Mouse (Mus musculus): ENCODE measurements at regions not wholly inside any gene's neighbourhood (a gene's known extent, or its start where the extent isn't known, plus 50 kb on each side); places are given as distances from the start of the nearest gene placed in this dataset.
"Not testable (repeated sequence)": the region's sequence is repeated elsewhere in the genome, so short reads cannot be mapped to it uniquely, and the experiment has no call there.

GRCm38 (mm10) chr6:70517932-70518331 is 274.1 kb downstream of the Rpia start:
- no peaks in the 10 kb centered on the region for H3K27me3 ChIP-seq (ENCODE audit: control insufficient read depth, insufficient read depth, low read length)
- H3K9me3 ChIP-seq (ENCODE audit: control insufficient read depth, low read depth, low read length) = no peaks in the 10 kb centered on the region
- ATAC-seq (ENCODE audit: insufficient number of reproducible peaks, insufficient read depth, low FRiP score, low read depth) = no peak
- no peaks in the 10 kb centered on the region for H3K4me1 ChIP-seq (ENCODE audit: control insufficient read depth, insufficient read depth, low read length)
- no peak overlapping the region for H3K4me3 ChIP-seq (ENCODE audit: low read depth, low read length)
- no peak overlapping the region for H3K4me2 ChIP-seq (replicated peaks; ENCODE audit: low read depth, low read length)
- H3K9ac ChIP-seq (replicated peaks; ENCODE audit: low read depth, low read length) = no peak overlapping the region
- no peak overlapping the region for H3K27ac ChIP-seq (ENCODE audit: low read length)
- no peaks in the 10 kb centered on the region for H3K36me3 ChIP-seq (ENCODE audit: control insufficient read depth, insufficient read depth, low read length)

DNA sequence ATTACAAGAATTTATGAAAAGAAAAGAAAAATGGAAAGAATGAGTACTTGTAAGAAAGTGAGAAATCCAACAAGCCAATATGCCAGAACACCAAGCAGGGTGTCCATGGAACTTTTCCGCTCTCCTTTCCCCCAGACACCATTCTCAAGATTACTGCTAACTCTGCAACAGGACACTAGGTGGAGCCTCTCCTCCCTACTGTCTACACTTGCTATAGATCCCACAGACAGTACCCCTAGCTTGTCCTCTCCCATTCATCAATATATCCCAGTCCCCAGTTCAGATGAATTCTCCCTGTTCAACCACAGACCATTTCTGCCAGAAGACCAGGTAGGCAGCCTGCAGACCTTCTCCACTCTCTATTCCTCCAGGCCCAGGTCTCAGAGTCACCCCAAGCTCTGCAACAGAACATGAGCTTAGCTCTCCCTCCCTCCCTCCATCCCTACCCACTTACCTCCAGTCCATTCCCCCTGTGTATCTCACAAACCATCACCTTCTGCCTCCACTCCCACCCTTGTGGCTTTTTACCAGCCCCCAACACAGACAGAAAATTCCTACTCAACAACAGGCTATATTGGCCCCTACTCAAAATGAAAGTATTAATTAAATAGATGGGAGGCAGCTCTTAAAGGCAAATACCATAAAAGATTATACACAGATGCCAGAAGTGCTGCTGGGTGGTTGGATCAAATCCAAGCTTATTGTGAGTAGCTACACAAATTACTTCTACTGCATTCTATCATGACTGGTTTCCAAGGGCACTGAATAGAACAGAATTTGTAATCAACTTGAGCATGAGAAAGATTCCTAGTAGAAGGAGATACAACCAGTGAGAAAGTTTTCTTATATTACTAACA is 323.2 kb downstream of the Rpia start:
- Histone ChIP-seq H3K27me3 (ENCODE audit: control insufficient read depth, insufficient read depth, low read length) (no peaks in the 10 kb centered on the region), H3K9ac (replicated peaks; ENCODE audit: low read depth, low read length) (no peak overlapping the region), H3K36me3 (ENCODE audit: control insufficient read depth, insufficient read depth, low read length) (no peaks in the 10 kb centered on the region), H3K9me3 (ENCODE audit: control insufficient read depth, low read depth, low read length) (no peaks in the 10 kb centered on the region), H3K4me3 (ENCODE audit: low read depth, low read length) (no peak overlapping the region), H3K4me1 (ENCODE audit: control insufficient read depth, insufficient read depth, low read length) (no peaks in the 10 kb centered on the region), H3K27ac (ENCODE audit: low read length) (no peak overlapping the region), H3K4me2 (replicated peaks; ENCODE audit: low read depth, low read length) (no peak overlapping the region)
- 74% methylated on average over 1 of the region's 1 CpGs for WGBS
- no peak for ATAC-seq (ENCODE audit: insufficient number of reproducible peaks, insufficient read depth, low FRiP score, low read depth)

- 92% methylated on average over 3 of the region's 3 CpGs for WGBS
- Histone ChIP-seq H3K27me3 (ENCODE audit: control insufficient read depth, insufficient read depth, low read length) (no peaks in the 10 kb centered on the region), H3K4me2 (replicated peaks; ENCODE audit: low read depth, low read length) (no peak overlapping the region), H3K27ac (ENCODE audit: low read length) (no peak overlapping the region), H3K9ac (replicated peaks; ENCODE audit: low read depth, low read length) (no peak overlapping the region), H3K9me3 (ENCODE audit: control insufficient read depth, low read depth, low read length) (no peaks in the 10 kb centered on the region), H3K4me1 (ENCODE audit: control insufficient read depth, insufficient read depth, low read length) (no peaks in the 10 kb centered on the region), H3K4me3 (ENCODE audit: low read depth, low read length) (no peak overlapping the region), H3K36me3 (ENCODE audit: control insufficient read depth, insufficient read depth, low read length) (no peaks in the 10 kb centered on the region)
- ATAC-seq (ENCODE audit: insufficient number of reproducible peaks, insufficient read depth, low FRiP score, low read depth) = no peak
Measured at GRCm38 (mm10) chr6:70457279-70457678, 334.8 kb downstream of the Rpia start.

DNA sequence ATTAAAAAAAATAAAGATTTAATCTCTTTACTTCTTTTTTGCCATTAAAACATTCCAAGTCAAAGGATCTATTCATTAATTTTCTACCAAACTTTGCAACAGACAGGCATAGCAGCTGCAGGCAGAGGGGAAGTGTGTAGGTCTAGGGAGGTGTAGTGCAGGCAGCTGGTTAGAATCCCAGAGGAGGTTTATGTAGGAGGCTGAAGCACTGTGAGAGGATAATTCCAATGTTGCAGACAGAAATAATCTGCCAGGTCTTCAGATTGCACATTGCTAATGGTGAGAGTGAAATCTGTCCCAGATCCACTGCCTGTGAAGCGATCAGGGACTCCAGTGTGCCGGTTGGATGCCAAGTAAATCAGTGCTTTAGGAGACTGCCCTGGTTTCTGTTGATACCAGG is 357.3 kb downstream of the Rpia start:
- H3K4me1 ChIP-seq (ENCODE audit: control insufficient read depth, insufficient read depth, low read length); ATAC-seq (ENCODE audit: insufficient number of reproducible peaks, insufficient read depth, low FRiP score, low read depth); H3K36me3 ChIP-seq (ENCODE audit: control insufficient read depth, insufficient read depth, low read length); H3K9ac ChIP-seq (replicated peaks; ENCODE audit: low read depth, low read length); H3K4me2 ChIP-seq (replicated peaks; ENCODE audit: low read depth, low read length); H3K27ac ChIP-seq (ENCODE audit: low read length); H3K4me3 ChIP-seq (ENCODE audit: low read depth, low read length); H3K9me3 ChIP-seq (ENCODE audit: control insufficient read depth, low read depth, low read length); H3K27me3 ChIP-seq (ENCODE audit: control insufficient read depth, insufficient read depth, low read length): not testable (repeated sequence)
- WGBS = 92% methylated on average over 2 of the region's 2 CpGs

- ATAC-seq (ENCODE audit: insufficient number of reproducible peaks, insufficient read depth, low FRiP score, low read depth); H3K27me3 ChIP-seq (ENCODE audit: control insufficient read depth, insufficient read depth, low read length); H3K36me3 ChIP-seq (ENCODE audit: control insufficient read depth, insufficient read depth, low read length); H3K9me3 ChIP-seq (ENCODE audit: control insufficient read depth, low read depth, low read length); H3K27ac ChIP-seq (ENCODE audit: low read length); H3K9ac ChIP-seq (replicated peaks; ENCODE audit: low read depth, low read length); H3K4me2 ChIP-seq (replicated peaks; ENCODE audit: low read depth, low read length); H3K4me3 ChIP-seq (ENCODE audit: low read depth, low read length); H3K4me1 ChIP-seq (ENCODE audit: control insufficient read depth, insufficient read depth, low read length): not testable (repeated sequence)
- WGBS = 87% methylated on average over 3 of the region's 3 CpGs
Measured at GRCm38 (mm10) chr6:70406290-70406689, 385.7 kb downstream of the Rpia start.

GRCm38 (mm10) chr6:70389850-70390249 is 402.2 kb downstream of the Rpia start:
- not testable (repeated sequence) for H3K36me3 ChIP-seq (ENCODE audit: control insufficient read depth, insufficient read depth, low read length); ATAC-seq (ENCODE audit: insufficient number of reproducible peaks, insufficient read depth, low FRiP score, low read depth); H3K27ac ChIP-seq (ENCODE audit: low read length); H3K4me1 ChIP-seq (ENCODE audit: control insufficient read depth, insufficient read depth, low read length); H3K9me3 ChIP-seq (ENCODE audit: control insufficient read depth, low read depth, low read length); H3K27me3 ChIP-seq (ENCODE audit: control insufficient read depth, insufficient read depth, low read length); H3K9ac ChIP-seq (replicated peaks; ENCODE audit: low read depth, low read length); H3K4me3 ChIP-seq (ENCODE audit: low read depth, low read length); H3K4me2 ChIP-seq (replicated peaks; ENCODE audit: low read depth, low read length)

DNA sequence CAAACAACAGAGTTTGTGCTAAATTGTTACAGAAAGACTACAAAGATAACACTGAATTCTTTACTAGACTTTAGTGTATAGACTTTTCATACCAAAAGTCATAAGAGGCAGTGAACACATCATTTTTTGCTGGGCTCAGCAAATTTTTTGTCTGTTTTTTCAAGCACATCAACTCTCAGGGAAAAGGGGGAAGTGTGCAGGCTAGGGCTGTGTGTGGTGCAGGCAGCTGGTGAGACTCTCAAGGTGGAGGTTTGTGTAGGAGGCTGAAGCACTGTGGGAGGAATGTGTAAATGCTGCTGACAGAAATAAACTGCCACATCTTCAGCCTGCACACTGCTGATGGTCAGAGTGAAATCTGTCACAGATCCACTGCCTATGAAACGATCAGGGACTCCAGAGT is 405.6 kb downstream of the Rpia start:
- H3K27me3 ChIP-seq (ENCODE audit: control insufficient read depth, insufficient read depth, low read length); H3K9me3 ChIP-seq (ENCODE audit: control insufficient read depth, low read depth, low read length); H3K9ac ChIP-seq (replicated peaks; ENCODE audit: low read depth, low read length); H3K36me3 ChIP-seq (ENCODE audit: control insufficient read depth, insufficient read depth, low read length); H3K4me3 ChIP-seq (ENCODE audit: low read depth, low read length); ATAC-seq (ENCODE audit: insufficient number of reproducible peaks, insufficient read depth, low FRiP score, low read depth); H3K4me2 ChIP-seq (replicated peaks; ENCODE audit: low read depth, low read length); H3K4me1 ChIP-seq (ENCODE audit: control insufficient read depth, insufficient read depth, low read length); H3K27ac ChIP-seq (ENCODE audit: low read length): not testable (repeated sequence)
- no CpG with 5 or more reads among the region's 1 CpGs for WGBS

DNA sequence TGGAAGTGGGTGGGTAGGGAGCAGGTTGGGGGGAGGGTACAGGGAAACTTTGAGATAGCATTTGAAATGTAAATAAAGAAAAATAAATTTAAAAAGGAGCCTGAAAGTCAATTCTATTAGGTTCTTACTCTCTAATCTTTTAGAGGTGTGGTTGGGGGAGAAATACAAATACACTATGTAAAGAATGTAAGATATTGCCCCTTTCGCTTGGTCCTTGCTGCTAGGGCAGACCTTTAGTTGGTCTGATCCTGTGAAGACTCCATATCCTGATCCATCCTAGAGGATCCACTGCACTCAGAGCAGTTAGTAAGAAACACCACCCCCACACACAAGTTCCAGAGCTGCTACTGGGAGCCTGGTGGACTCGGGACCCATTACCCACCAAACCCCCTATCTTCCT is 412.7 kb downstream of the Rpia start:
- H3K4me1 ChIP-seq (ENCODE audit: control insufficient read depth, insufficient read depth, low read length); H3K9me3 ChIP-seq (ENCODE audit: control insufficient read depth, low read depth, low read length); H3K27me3 ChIP-seq (ENCODE audit: control insufficient read depth, insufficient read depth, low read length); H3K27ac ChIP-seq (ENCODE audit: low read length); H3K4me3 ChIP-seq (ENCODE audit: low read depth, low read length); H3K36me3 ChIP-seq (ENCODE audit: control insufficient read depth, insufficient read depth, low read length); H3K4me2 ChIP-seq (replicated peaks; ENCODE audit: low read depth, low read length); H3K9ac ChIP-seq (replicated peaks; ENCODE audit: low read depth, low read length): not testable (repeated sequence)
- 88% methylated on average over 2 of the region's 2 CpGs for WGBS
- ATAC-seq (ENCODE audit: insufficient number of reproducible peaks, insufficient read depth, low FRiP score, low read depth) = peak; percentile 85

DNA sequence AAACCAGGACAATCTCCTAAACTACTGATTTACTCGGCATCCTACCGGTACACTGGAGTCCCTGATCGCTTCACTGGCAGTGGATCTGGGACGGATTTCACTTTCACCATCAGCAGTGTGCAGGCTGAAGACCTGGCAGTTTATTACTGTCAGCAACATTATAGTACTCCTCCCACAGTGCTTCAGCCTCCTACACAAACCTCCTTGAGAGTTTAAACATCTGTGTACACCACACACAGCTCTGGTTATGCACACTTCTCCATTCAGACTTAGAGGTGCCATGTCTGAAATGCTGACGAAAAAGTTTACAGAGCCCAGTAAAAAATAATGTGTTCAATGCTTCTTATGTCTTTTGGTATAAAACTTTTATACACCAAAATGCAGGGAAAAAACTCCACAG is 420.2 kb downstream of the Rpia start:
- not testable (repeated sequence) for H3K36me3 ChIP-seq (ENCODE audit: control insufficient read depth, insufficient read depth, low read length); H3K27me3 ChIP-seq (ENCODE audit: control insufficient read depth, insufficient read depth, low read length); ATAC-seq (ENCODE audit: insufficient number of reproducible peaks, insufficient read depth, low FRiP score, low read depth); H3K9ac ChIP-seq (replicated peaks; ENCODE audit: low read depth, low read length); H3K4me1 ChIP-seq (ENCODE audit: control insufficient read depth, insufficient read depth, low read length); H3K9me3 ChIP-seq (ENCODE audit: control insufficient read depth, low read depth, low read length); H3K4me2 ChIP-seq (replicated peaks; ENCODE audit: low read depth, low read length); H3K4me3 ChIP-seq (ENCODE audit: low read depth, low read length); H3K27ac ChIP-seq (ENCODE audit: low read length)
- WGBS = 73% methylated on average over 5 of the region's 5 CpGs
